Mouse (Mus musculus): Measurements from ENCODE around the gene Clybl. TPM values are rescaled to one million over a fixed set of nuclear protein-coding genes. Genes with fewer than 3 reads are reported as not detected.

Gene Clybl
- total RNA-seq, 2 experiments from 2014 or later = 21.5 to 23.8 TPM

- peak; percentile 61 to 63 for DNase-seq (ENCODE audit: low spot score in 2 of 2)
- intact Hi-C loops (cut with DNase I) = no loop called here
Measured at GRCm38 (mm10) chr14:122190941-122191510, 9.5 kb downstream of the Clybl start.

GRCm38 (mm10) chr14:122194630-122195029 is 13.1 kb downstream of the Clybl start:
- intact Hi-C loops (cut with DNase I) = no loop called here
- DNase-seq (ENCODE audit: low spot score in 2 of 2) = no peak

- intact Hi-C loops (cut with DNase I) = no loop called here
- no peak for DNase-seq (ENCODE audit: low spot score in 2 of 2)
Measured at GRCm38 (mm10) chr14:122196851-122197250, 15.3 kb downstream of the Clybl start.

GRCm38 (mm10) chr14:122200247-122200885 is 18.9 kb downstream of the Clybl start:
- intact Hi-C loops (cut with DNase I) = no loop called here
- DNase-seq (ENCODE audit: low spot score in 2 of 2) = no peak

- intact Hi-C loops (cut with DNase I) = no loop called here
- DNase-seq (ENCODE audit: low spot score in 2 of 2) = no peak
Measured at GRCm38 (mm10) chr14:122209177-122209576, 27.7 kb downstream of the Clybl start.

- intact Hi-C loops (cut with DNase I) = no loop called here
- no peak for DNase-seq (ENCODE audit: low spot score in 2 of 2)
Measured at GRCm38 (mm10) chr14:122213590-122213989, 32.1 kb downstream of the Clybl start.

- intact Hi-C loops (cut with DNase I) = no loop called here
- DNase-seq (ENCODE audit: low spot score in 2 of 2) = no peak
Measured at GRCm38 (mm10) chr14:122214126-122214525, 32.6 kb downstream of the Clybl start.

GRCm38 (mm10) chr14:122217221-122217620 is 35.7 kb downstream of the Clybl start:
- DNase-seq (ENCODE audit: low spot score in 2 of 2) = no peak
- intact Hi-C loops (cut with DNase I) = no loop called here

GRCm38 (mm10) chr14:122222934-122223374 is 41.5 kb downstream of the Clybl start:
- intact Hi-C loops (cut with DNase I) = loop anchor here (1.0 to 5.0 kb wide), 2 partner anchors 653 to 1019 kb away; no protein-coding TSS in a partner anchor
- DNase-seq (ENCODE audit: low spot score in 2 of 2) = no peak

GRCm38 (mm10) chr14:122223461-122224102 is 42.1 kb downstream of the Clybl start:
- intact Hi-C loops (cut with DNase I) = loop anchor here (1.0 to 5.0 kb wide), 2 partner anchors 653 to 1019 kb away; no protein-coding TSS in a partner anchor
- DNase-seq (ENCODE audit: low spot score in 2 of 2) = peak; percentile 81 to 87

GRCm38 (mm10) chr14:122224103-122224494 is 42.6 kb downstream of the Clybl start:
- intact Hi-C loops (cut with DNase I) = loop anchor here (5.0 kb wide), 1 partner anchor 1018 kb away; no protein-coding TSS in a partner anchor
- DNase-seq (ENCODE audit: low spot score in 2 of 2) = no peak

GRCm38 (mm10) chr14:122224501-122224928 is 43.0 kb downstream of the Clybl start:
- no peak for DNase-seq (ENCODE audit: low spot score in 2 of 2)
- intact Hi-C loops (cut with DNase I) = loop anchor here (5.0 kb wide), 1 partner anchor 1018 kb away; no protein-coding TSS in a partner anchor

- intact Hi-C loops (cut with DNase I) = loop anchor here (5.0 kb wide), 3 partner anchors 182 to 252 kb away; partner anchors contain the start of genes Gm5089 and Zic2
- no peak for DNase-seq (ENCODE audit: low spot score in 2 of 2)
Measured at GRCm38 (mm10) chr14:122225479-122226132, 44.1 kb downstream of the Clybl start.

- intact Hi-C loops (cut with DNase I) = loop anchor here (5.0 kb wide), 3 partner anchors 181 to 251 kb away; partner anchors contain the start of genes Gm5089 and Zic2
- DNase-seq (ENCODE audit: low spot score in 2 of 2) = no peak
Measured at GRCm38 (mm10) chr14:122226133-122226515, 44.6 kb downstream of the Clybl start.

GRCm38 (mm10) chr14:122226666-122227453 is 45.4 kb downstream of the Clybl start:
- DNase-seq (ENCODE audit: low spot score in 2 of 2) = no peak
- intact Hi-C loops (cut with DNase I) = loop anchor here (5.0 kb wide), 3 partner anchors 180 to 250 kb away; partner anchors contain the start of genes Gm5089 and Zic2

GRCm38 (mm10) chr14:122227454-122227951 is 46.0 kb downstream of the Clybl start:
- intact Hi-C loops (cut with DNase I) = loop anchor here (5.0 kb wide), 3 partner anchors 180 to 250 kb away; partner anchors contain the start of genes Gm5089 and Zic2
- DNase-seq (ENCODE audit: low spot score in 2 of 2) = no peak

- no peak for DNase-seq (ENCODE audit: low spot score in 2 of 2)
- intact Hi-C loops (cut with DNase I) = loop anchor here (5.0 kb wide), 3 partner anchors 178 to 248 kb away; partner anchors contain the start of genes Gm5089 and Zic2
Measured at GRCm38 (mm10) chr14:122228816-122229551, 47.5 kb downstream of the Clybl start.

- no peak for DNase-seq (ENCODE audit: low spot score in 2 of 2)
- intact Hi-C loops (cut with DNase I) = loop anchor here (5.0 kb wide), 3 partner anchors 177 to 247 kb away; partner anchors contain the start of genes Gm5089 and Zic2
Measured at GRCm38 (mm10) chr14:122229988-122230387, 48.5 kb downstream of the Clybl start.
